Mouse (Mus musculus): ENCODE results near the gene Foxg1.

Foxg1 gene

GRCm38 (mm10) chr12:49401796-49402130 lies 19.3 kb downstream of the Foxg1 start:
- no peak for DNase-seq (ENCODE audit: low read depth, low spot score)

GRCm38 (mm10) chr12:49409833-49410232 lies 27.4 kb downstream of the Foxg1 start:
- DNase-seq (ENCODE audit: low read depth, low spot score): no peak

- no peak for DNase-seq (ENCODE audit: low read depth, low spot score)
Observed at GRCm38 (mm10) chr12:49417963-49418362, 35.5 kb downstream of the Foxg1 start.

Measured in embryo, embryonic 11.5 days (tissue).